Mouse (Mus musculus): ENCODE measurements around the gene Sdk2. TPM values are rescaled to one million over a fixed set of nuclear protein-coding genes. Genes with fewer than 3 reads are reported as not detected.

Sdk2 gene
- not detected for total RNA-seq (2023)

GRCm38 (mm10) chr11:114066951-114067762, at the start of gene Sdk2:
TSS of gene Sdk2 (minus strand) at chr11:114067046.

GRCm38 (mm10) chr11:113751484-113752084, 315.3 kb downstream of the Sdk2 start, which contains the start of gene Cdc42ep4:
TSS of gene Cdc42ep4 (minus strand) at chr11:113751881.

Measured in B cell, adult 67 days (primary cell).